ENCODE assay signal across 8 mouse cellular contexts in the genomic region with DNA sequence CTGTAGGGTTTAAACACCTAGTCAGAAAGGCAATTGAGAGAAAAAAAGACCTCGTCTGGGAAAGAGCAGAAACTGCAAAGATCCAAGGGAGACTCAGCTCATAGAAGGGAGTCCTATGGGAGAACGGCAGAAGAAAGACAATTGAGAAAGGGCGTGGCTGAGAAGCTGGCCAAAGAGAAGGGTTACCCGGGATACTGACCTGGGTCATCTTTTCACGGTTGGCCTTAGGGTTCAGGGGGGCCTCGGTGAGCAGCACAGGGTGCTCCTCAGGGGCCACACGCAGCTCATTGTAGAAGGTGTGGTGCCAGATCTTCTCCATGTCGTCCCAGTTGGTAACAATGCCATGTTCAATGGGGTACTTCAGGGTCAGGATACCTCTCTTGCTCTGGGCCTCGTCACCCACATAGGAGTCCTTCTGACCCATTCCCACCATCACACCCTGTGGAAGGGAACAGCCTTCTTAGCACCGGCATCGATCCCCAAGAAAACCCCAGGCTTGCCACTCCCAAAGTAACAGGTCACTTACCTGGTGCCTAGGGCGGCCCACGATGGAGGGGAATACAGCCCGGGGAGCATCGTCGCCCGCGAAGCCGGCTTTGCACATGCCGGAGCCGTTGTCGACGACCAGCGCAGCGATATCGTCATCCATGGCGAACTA. TPM values are rescaled to one million over a fixed set of nuclear protein-coding genes. Genes with fewer than 3 reads are reported as not detected.
DNase-seq lines count a peak whose midpoint lies in the region; ATAC-seq and TF ChIP-seq lines count a peak whose summit lies in the region.

No protein-coding gene starts in this region.

- H3K4me3 ChIP-seq in neural tube, embryonic 11.5 days (ENCODE audit: low read depth, low read length), result peak overlapping the region; percentile 82
- H3K4me3 ChIP-seq in embryonic fibroblast, embryonic 13.5 days (ENCODE audit: insufficient read depth, low read length), result peak overlapping the region; percentile 86
- H3K4me3 ChIP-seq in intestine, embryonic 16.5 days (ENCODE audit: low read length), result peak overlapping the region; percentile 83
- H3K4me3 ChIP-seq in neural tube, embryonic 15.5 days (replicated peaks), result peak overlapping the region; percentile 89

- 6% methylated on average over 27 of the region's 27 CpGs for WGBS in neural tube, embryonic 11.5 days
- WGBS in intestine, embryonic 16.5 days, result 2% methylated on average over 27 of the region's 27 CpGs
- 3% methylated on average over 27 of the region's 27 CpGs for WGBS in neural tube, embryonic 15.5 days

- peak overlapping the region; percentile 99 for H3K27ac ChIP-seq in neural tube, embryonic 11.5 days (ENCODE audit: low read depth, low read length)
- peak overlapping the region; percentile 99 for H3K27ac ChIP-seq in embryonic fibroblast, embryonic 13.5 days (ENCODE audit: insufficient read depth, low read length)
- peak overlapping the region; percentile 100 for H3K27ac ChIP-seq in intestine, embryonic 16.5 days (ENCODE audit: low read length)
- H3K27ac ChIP-seq in neural tube, embryonic 15.5 days (replicated peaks), result peak overlapping the region; percentile 100

- no peak; the same call in 1 of the 2 replicates for TF ChIP-seq POLR2A in embryonic fibroblast, embryonic 13.5 days (IDR thresholded peaks at IDR 0.05; ENCODE audit: low read depth, low read length)

- peak overlapping the region; percentile 99 for H3K9ac ChIP-seq in neural tube, embryonic 11.5 days (ENCODE audit: low read length)
- peak overlapping the region; percentile 98 for H3K9ac ChIP-seq in intestine, embryonic 16.5 days (ENCODE audit: low read depth, low read length)
- peak overlapping the region; percentile 100 for H3K9ac ChIP-seq in neural tube, embryonic 15.5 days (replicated peaks)

- H3K4me1 ChIP-seq in neural tube, embryonic 11.5 days (ENCODE audit: control insufficient read depth, insufficient read depth, low read length), result peaks cover 31% of the 10 kb centered on the region
- H3K4me1 ChIP-seq in embryonic fibroblast, embryonic 13.5 days (ENCODE audit: control insufficient read depth, insufficient read depth, low read length), result peaks cover 17% of the 10 kb centered on the region
- peaks cover 49% of the 10 kb centered on the region for H3K4me1 ChIP-seq in intestine, embryonic 16.5 days (ENCODE audit: control insufficient read depth, insufficient read depth, low read length)
- H3K4me1 ChIP-seq in neural tube, embryonic 15.5 days, result peaks cover 64% of the 10 kb centered on the region

- peak overlapping the region; percentile 85 for H3K4me2 ChIP-seq in neural tube, embryonic 11.5 days (ENCODE audit: low read depth)
- H3K4me2 ChIP-seq in intestine, embryonic 16.5 days (ENCODE audit: low read depth, low read length), result peak overlapping the region; percentile 83
- peak overlapping the region; percentile 66 for H3K4me2 ChIP-seq in neural tube, embryonic 15.5 days

- no peaks in the 10 kb centered on the region for H3K27me3 ChIP-seq in neural tube, embryonic 11.5 days (ENCODE audit: control insufficient read depth, insufficient read depth, low read length)
- no peaks in the 10 kb centered on the region for H3K27me3 ChIP-seq in intestine, embryonic 16.5 days (replicated peaks; ENCODE audit: control insufficient read depth, insufficient read depth, low read length)
- H3K27me3 ChIP-seq in neural tube, embryonic 15.5 days (replicated peaks), result no peaks in the 10 kb centered on the region

- H3K36me3 ChIP-seq in neural tube, embryonic 11.5 days (ENCODE audit: control insufficient read depth, insufficient read depth, low read length), result peaks cover 19% of the 10 kb centered on the region
- H3K36me3 ChIP-seq in intestine, embryonic 16.5 days (ENCODE audit: control insufficient read depth, insufficient read depth, low read length), result peaks cover 29% of the 10 kb centered on the region
- H3K36me3 ChIP-seq in neural tube, embryonic 15.5 days, result peaks cover 49% of the 10 kb centered on the region

- no peaks in the 10 kb centered on the region for H3K9me3 ChIP-seq in neural tube, embryonic 11.5 days (ENCODE audit: control insufficient read depth, low read length)
- H3K9me3 ChIP-seq in intestine, embryonic 16.5 days (ENCODE audit: control insufficient read depth, low read length), result no peaks in the 10 kb centered on the region
- no peaks in the 10 kb centered on the region for H3K9me3 ChIP-seq in neural tube, embryonic 15.5 days (replicated peaks)

- DNase-seq in neural tube, embryonic 11.5 days (ENCODE audit: low spot score), result no peak
- DNase-seq in neural tube, embryonic 10.5 days (ENCODE audit: extremely low spot score, low spot score), result no peak
- no peak for DNase-seq in frontal cortex, adult 2 months (ENCODE audit: extremely low spot score in 1 of 2, low spot score in 1 of 2)
- DNase-seq in spleen, postnatal 14 days (ENCODE audit: low spot score in 2 of 2), result no peak
- DNase-seq in spleen, postnatal 36 days (ENCODE audit: low spot score in 2 of 2), result no peak

- peak; percentile 7; the same call in 1 of the 2 replicates for ATAC-seq in neural tube, embryonic 11.5 days (ENCODE audit: insufficient read depth, low FRiP score, low TSS enrichment)
- no peak for ATAC-seq in intestine, embryonic 16.5 days
- peak; percentile 2; the same call in 1 of the 2 replicates for ATAC-seq in neural tube, embryonic 15.5 days (ENCODE audit: low FRiP score)

- TF ChIP-seq CTCF in embryonic fibroblast, embryonic 13.5 days (IDR thresholded peaks at IDR 0.05; ENCODE audit: borderline replicate concordance, insufficient read depth, low read length), result no peak

RNA-seq across cellular contexts. Expression of a gene that starts 1.4 kb away (rescaled TPM):
- polyA plus RNA-seq in neural tube, embryonic 11.5 days (2014; fragmentation: Nextera tagmentation; extraction: Ambion mirVana), result 15,839 and 16,684 TPM in 2 replicates
- 7,994 and 9,776 TPM in 2 replicates for polyA plus RNA-seq in embryonic fibroblast, embryonic 13.5 days (2011; ENCODE audit: insufficient read length, low read depth, missing spikeins)
- 14,111 and 16,287 TPM in 2 replicates for polyA plus RNA-seq in intestine, embryonic 16.5 days (2015; fragmentation: Nextera tagmentation; extraction: Ambion mirVana)
- polyA plus RNA-seq in neural tube, embryonic 15.5 days (2015; fragmentation: Nextera tagmentation; extraction: Ambion mirVana), result 12,525 and 12,918 TPM in 2 replicates
- polyA plus RNA-seq in frontal cortex, adult 2 months (2012; rRNA removed), result 2,513 and 2,530 TPM in 2 replicates

RNA-seq across cellular contexts. Expression of a gene that starts 9.9 kb away (rescaled TPM):
- 12.2 and 13.7 TPM in 2 replicates for polyA plus RNA-seq in neural tube, embryonic 11.5 days (2014; fragmentation: Nextera tagmentation; extraction: Ambion mirVana)
- polyA plus RNA-seq in embryonic fibroblast, embryonic 13.5 days (2011; ENCODE audit: insufficient read length, low read depth, missing spikeins), result 8.7 and 8.8 TPM in 2 replicates
- polyA plus RNA-seq in intestine, embryonic 16.5 days (2015; fragmentation: Nextera tagmentation; extraction: Ambion mirVana), result 7.7 and 10.3 TPM in 2 replicates
- 29.4 TPM in 2 replicates for polyA plus RNA-seq in neural tube, embryonic 15.5 days (2015; fragmentation: Nextera tagmentation; extraction: Ambion mirVana)
- 20.2 and 22.4 TPM in 2 replicates for polyA plus RNA-seq in frontal cortex, adult 2 months (2012; rRNA removed)

RNA-seq across cellular contexts. Expression of a gene that starts 55.0 kb away (rescaled TPM):
- polyA plus RNA-seq in neural tube, embryonic 11.5 days (2014; fragmentation: Nextera tagmentation; extraction: Ambion mirVana), result 664 and 698 TPM in 2 replicates
- polyA plus RNA-seq in embryonic fibroblast, embryonic 13.5 days (2011; ENCODE audit: insufficient read length, low read depth, missing spikeins), result 323 and 406 TPM in 2 replicates
- polyA plus RNA-seq in intestine, embryonic 16.5 days (2015; fragmentation: Nextera tagmentation; extraction: Ambion mirVana), result 120 and 129 TPM in 2 replicates
- polyA plus RNA-seq in neural tube, embryonic 15.5 days (2015; fragmentation: Nextera tagmentation; extraction: Ambion mirVana), result 385 and 432 TPM in 2 replicates
- 304 and 315 TPM in 2 replicates for polyA plus RNA-seq in frontal cortex, adult 2 months (2012; rRNA removed)
